Mouse (Mus musculus): Measurements from ENCODE around the gene Nbr1.
"Not testable (repeated sequence)": the region's sequence is repeated elsewhere in the genome, so short reads cannot be mapped to it uniquely, and the experiment has no call there.

The Nbr1 gene

DNA sequence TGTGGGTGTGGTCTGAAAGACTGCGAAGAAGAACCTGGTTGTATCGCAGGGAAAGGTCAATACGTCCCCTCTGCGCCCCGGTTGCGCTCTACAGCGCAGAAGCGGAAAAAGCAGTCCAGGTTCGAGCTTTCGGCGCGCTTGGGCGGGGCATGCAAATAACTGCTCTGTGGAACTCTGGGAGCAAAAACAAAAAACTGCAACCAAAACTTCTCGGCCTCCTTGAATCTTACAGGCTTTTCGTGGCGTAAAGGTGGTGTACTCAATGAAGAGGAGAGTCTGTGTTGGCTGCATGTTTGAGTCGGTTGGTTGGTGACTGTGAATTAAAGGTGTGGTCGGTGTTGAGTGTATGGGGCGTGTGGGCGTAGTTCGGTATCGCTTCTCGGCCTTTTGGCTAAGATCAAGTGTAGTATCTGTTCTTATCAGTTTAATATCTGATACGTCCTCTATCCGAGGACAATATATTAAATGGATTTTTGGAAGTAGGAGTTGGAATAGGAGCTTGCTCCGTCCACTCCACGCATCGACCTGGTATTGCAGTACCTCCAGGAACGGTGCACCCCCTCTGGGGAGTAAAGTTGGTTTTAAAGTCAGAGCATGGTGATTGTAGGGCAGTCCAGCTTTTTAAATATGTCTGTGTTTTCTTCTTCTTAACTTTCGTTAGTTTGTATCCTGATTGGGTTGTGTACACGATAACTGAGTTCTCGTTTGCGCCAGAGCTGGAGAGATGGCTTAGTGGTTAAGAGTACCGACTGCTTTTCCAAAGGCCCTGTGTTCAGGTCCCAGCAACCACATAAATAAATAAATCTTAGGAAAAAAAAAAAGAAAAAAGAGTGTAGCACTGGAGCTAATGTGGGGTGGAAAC is 75.3 kb downstream of the Nbr1 start, which contains the start of gene Rdm1:
Gene Rdm1 (plus strand): TSS at position 201 of the 862 bp plus-strand sequence.
- peak; percentile 76 to 82 for DNase-seq

DNA sequence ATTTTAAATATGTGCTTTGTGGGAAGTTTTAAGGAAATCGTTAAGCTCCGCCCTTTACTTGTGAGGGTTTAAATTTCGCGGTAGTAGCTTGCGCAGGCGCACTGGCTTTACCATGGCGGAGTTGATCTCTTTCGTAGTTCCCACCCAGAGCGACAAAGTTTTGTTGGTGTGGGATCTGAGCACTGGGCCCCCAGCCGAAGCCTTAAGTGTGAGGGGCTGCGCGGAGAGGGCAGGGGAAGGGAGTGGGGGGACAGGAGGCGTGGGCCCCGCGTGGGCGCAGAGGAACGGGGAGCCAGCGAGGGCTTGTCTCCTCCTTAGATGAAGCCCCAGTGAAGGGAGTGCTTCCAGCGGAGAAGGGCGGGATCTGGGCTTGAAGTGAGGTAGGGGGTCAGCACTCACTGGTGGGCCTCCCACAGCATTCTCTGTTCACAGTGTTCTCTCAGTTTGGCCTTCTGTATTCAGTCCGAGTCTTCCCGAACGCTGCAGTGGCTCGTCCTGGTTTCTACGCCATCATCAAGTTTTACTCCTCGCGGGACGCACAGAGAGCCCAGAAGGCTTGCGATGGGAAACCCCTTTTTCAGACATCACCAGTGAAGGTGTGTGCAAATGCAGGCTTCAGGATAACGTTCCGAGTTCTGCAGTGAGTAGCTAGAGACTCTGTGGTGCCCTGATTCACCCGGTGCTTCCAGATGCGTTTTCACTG is 76.1 kb downstream of the Nbr1 start:
- peak; percentile 77 to 80 for DNase-seq

DNA sequence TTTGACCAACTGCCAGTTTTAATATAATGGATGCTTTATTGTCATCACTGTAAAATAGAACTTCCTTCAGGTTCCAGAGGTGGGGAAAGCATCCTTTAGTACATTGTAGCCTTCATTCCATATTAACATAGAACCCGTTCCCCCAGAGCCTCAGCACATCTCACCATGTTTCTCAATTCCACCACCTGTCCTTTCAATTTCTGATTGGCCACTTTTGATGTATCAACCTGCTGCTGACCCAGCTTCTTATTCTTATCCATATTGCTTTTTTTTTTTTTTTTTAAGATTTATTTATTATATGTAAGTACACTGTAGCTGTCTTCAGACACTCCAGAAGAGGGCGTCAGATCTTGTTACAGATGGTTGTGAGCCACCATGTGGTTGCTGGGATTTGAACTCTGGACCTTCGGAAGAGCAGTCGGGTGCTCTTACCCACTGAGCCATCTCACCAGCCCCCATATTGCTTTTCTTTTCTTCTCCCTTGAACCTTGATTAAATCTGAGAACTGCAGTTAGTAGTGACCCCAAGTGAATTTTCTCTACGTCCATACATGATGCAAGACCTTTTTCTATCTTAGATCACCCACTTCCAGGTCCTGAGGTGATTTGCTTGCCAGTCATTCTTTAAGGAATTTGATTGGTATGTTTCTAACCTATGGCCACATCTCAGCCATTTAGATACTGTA is 76.9 kb downstream of the Nbr1 start:
- not testable (repeated sequence) for DNase-seq

Measured in cerebellum, postnatal 36 days (tissue).